ENCODE assay signal across 27 mouse cellular contexts in the genomic region with DNA sequence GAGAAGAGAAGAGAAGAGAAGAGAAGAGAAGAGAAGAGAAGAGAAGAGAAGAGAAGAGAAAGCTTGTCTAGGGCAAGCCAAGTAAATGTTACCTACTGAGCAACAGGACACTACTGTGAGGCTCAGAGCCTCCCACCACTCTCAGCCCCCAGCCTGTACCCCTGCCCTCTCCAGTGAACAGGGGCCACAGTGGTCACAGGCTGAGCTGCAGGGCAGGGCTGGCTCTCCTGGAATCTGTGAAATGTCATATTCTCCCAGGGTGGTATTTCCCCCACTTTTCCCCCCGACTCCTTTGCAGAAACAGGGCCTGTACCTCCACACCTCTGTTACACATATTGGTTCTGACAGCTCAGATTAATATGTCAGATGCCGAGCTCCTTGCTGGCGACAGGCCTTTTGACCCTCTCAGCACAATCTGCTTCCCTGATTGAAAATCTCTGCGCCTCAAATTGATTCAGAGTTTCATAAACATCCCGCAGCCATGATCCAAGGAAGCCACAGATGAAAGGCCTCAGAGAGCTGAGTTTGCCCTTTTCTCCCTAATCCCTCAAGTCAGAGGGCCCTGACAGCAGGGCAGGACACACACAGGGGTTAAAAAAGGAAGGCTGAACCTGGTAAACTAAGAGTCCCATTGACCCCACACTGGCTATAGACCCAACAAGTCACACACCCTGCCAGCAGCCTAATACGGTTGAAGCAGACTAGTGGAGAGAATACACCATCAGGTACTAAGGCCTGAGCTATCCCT.
A peak's percentile ranks its signal among the peaks of the same experiment; 100 is the strongest.
DNase-seq lines count a peak whose midpoint lies in the region; ATAC-seq lines count a peak whose summit lies in the region.
"Had no signal": no experiment of that assay in that cellular context is flagged by ENCODE, and none has a peak within 500 bp of the region (broad histone marks: within the 10 kb centered on the region; RNA-seq: fewer than 3 reads in every experiment).

No protein-coding gene starts in this region.

- H3K4me3 ChIP-seq in hindbrain, embryonic 10.5 days, result no peak overlapping the region
- no peak overlapping the region for H3K4me3 ChIP-seq in hindbrain, embryonic 16.5 days (ENCODE audit: low read length)
- no peak overlapping the region for H3K4me3 ChIP-seq in embryonic facial prominence, embryonic 13.5 days
- no peak overlapping the region for H3K4me3 ChIP-seq in limb, embryonic 12.5 days (replicated peaks)
- no peak overlapping the region for H3K4me3 ChIP-seq in neural tube, embryonic 15.5 days (replicated peaks)
- H3K4me3 ChIP-seq: gastrocnemius, adult 2 months; heart, adult 2 months; heart, embryonic 12.5 days; hindbrain, embryonic 15.5 days; intestine, embryonic 15.5 days; limb, embryonic 13.5 days; lung, embryonic 15.5 days had no signal

- 64% methylated on average over 6 of the region's 6 CpGs for WGBS in hindbrain, embryonic 10.5 days
- 59% methylated on average over 6 of the region's 6 CpGs for WGBS in hindbrain, embryonic 16.5 days
- 18% methylated on average over 6 of the region's 6 CpGs for WGBS in embryonic facial prominence, embryonic 13.5 days
- 36% methylated on average over 6 of the region's 6 CpGs for WGBS in limb, embryonic 12.5 days
- 79% methylated on average over 6 of the region's 6 CpGs for WGBS in neural tube, embryonic 15.5 days

- H3K27ac ChIP-seq in hindbrain, embryonic 10.5 days, result 0 out of 2 replicates have a peak overlapping the region, but pooled peaks have one; percentile 8
- H3K27ac ChIP-seq in hindbrain, embryonic 16.5 days (ENCODE audit: low read depth, low read length), result no peak overlapping the region
- H3K27ac ChIP-seq in embryonic facial prominence, embryonic 13.5 days, result peak overlapping the region; percentile 62; the same call in 1 of the 2 replicates
- peak overlapping the region; percentile 50; the same call in 1 of the 2 replicates for H3K27ac ChIP-seq in limb, embryonic 12.5 days
- H3K27ac ChIP-seq in neural tube, embryonic 15.5 days (replicated peaks), result no peak overlapping the region
- H3K27ac ChIP-seq: gastrocnemius, adult 2 months; heart, adult 2 months; hindbrain, embryonic 15.5 days; intestine, embryonic 15.5 days; limb, embryonic 13.5 days; lung, embryonic 15.5 days had no signal

- no peak overlapping the region for H3K4me2 ChIP-seq in hindbrain, embryonic 16.5 days (ENCODE audit: low read length)
- H3K4me2 ChIP-seq in embryonic facial prominence, embryonic 13.5 days, result no peak overlapping the region
- no peak overlapping the region for H3K4me2 ChIP-seq in limb, embryonic 12.5 days
- no peak overlapping the region for H3K4me2 ChIP-seq in neural tube, embryonic 15.5 days
- H3K4me2 ChIP-seq: heart, embryonic 12.5 days; hindbrain, embryonic 15.5 days; intestine, embryonic 15.5 days; limb, embryonic 13.5 days; liver, embryonic 11.5 days; lung, embryonic 15.5 days; midbrain, embryonic 11.5 days had no signal

- no peaks in the 10 kb centered on the region for H3K27me3 ChIP-seq in hindbrain, embryonic 10.5 days (ENCODE audit: insufficient read depth, poor library complexity, severe bottlenecking)
- H3K27me3 ChIP-seq in hindbrain, embryonic 16.5 days (replicated peaks; ENCODE audit: control insufficient read depth, insufficient read depth, low read length), result no peaks in the 10 kb centered on the region
- no peaks in the 10 kb centered on the region for H3K27me3 ChIP-seq in embryonic facial prominence, embryonic 13.5 days
- H3K27me3 ChIP-seq in limb, embryonic 12.5 days, result peaks cover 3% of the 10 kb centered on the region; the same call in 1 of the 2 replicates
- H3K27me3 ChIP-seq in neural tube, embryonic 15.5 days (replicated peaks), result no peaks in the 10 kb centered on the region
- H3K27me3 ChIP-seq: hindbrain, embryonic 15.5 days; intestine, embryonic 15.5 days; lung, embryonic 15.5 days had no signal

- no peaks in the 10 kb centered on the region for H3K36me3 ChIP-seq in hindbrain, embryonic 10.5 days
- H3K36me3 ChIP-seq in hindbrain, embryonic 16.5 days (ENCODE audit: control insufficient read depth, insufficient read depth, low read length), result no peaks in the 10 kb centered on the region
- no peaks in the 10 kb centered on the region for H3K36me3 ChIP-seq in embryonic facial prominence, embryonic 13.5 days
- no peaks in the 10 kb centered on the region for H3K36me3 ChIP-seq in limb, embryonic 12.5 days
- H3K36me3 ChIP-seq in neural tube, embryonic 15.5 days, result no peaks in the 10 kb centered on the region
- H3K36me3 ChIP-seq: heart, embryonic 12.5 days; hindbrain, embryonic 15.5 days; intestine, embryonic 15.5 days; limb, embryonic 13.5 days; lung, embryonic 15.5 days had no signal

- ATAC-seq in hindbrain, embryonic 16.5 days, result no peak
- ATAC-seq in embryonic facial prominence, embryonic 13.5 days (ENCODE audit: insufficient number of reproducible peaks, insufficient read depth, low FRiP score, low TSS enrichment, low read depth), result no peak
- ATAC-seq in limb, embryonic 12.5 days (ENCODE audit: insufficient number of reproducible peaks, insufficient read depth, low FRiP score, low TSS enrichment, low read depth), result no peak
- ATAC-seq in neural tube, embryonic 15.5 days (ENCODE audit: low FRiP score), result no peak
- ATAC-seq: CD4-positive, CD25-positive, alpha-beta regulatory T cell, adult 4 months; forebrain, embryonic 14.5 days; intestine, embryonic 15.5 days; midbrain, embryonic 16.5 days had no signal

- no peak overlapping the region for H3K9ac ChIP-seq in hindbrain, embryonic 16.5 days (ENCODE audit: low read depth, low read length)
- 0 out of 2 replicates have a peak overlapping the region, but pooled peaks have one; percentile 21 for H3K9ac ChIP-seq in embryonic facial prominence, embryonic 13.5 days
- no peak overlapping the region for H3K9ac ChIP-seq in limb, embryonic 12.5 days (replicated peaks)
- H3K9ac ChIP-seq in neural tube, embryonic 15.5 days (replicated peaks), result no peak overlapping the region
- H3K9ac ChIP-seq: heart, embryonic 12.5 days; hindbrain, embryonic 15.5 days; intestine, embryonic 15.5 days; limb, embryonic 13.5 days; lung, embryonic 15.5 days had no signal

- peaks cover 18% of the 10 kb centered on the region for H3K9me3 ChIP-seq in hindbrain, embryonic 10.5 days
- H3K9me3 ChIP-seq in hindbrain, embryonic 16.5 days (ENCODE audit: control insufficient read depth, low read length), result no peaks in the 10 kb centered on the region; the same call in 1 of the 2 replicates
- H3K9me3 ChIP-seq in embryonic facial prominence, embryonic 13.5 days, result peaks cover 7% of the 10 kb centered on the region; the same call in 1 of the 2 replicates
- H3K9me3 ChIP-seq in limb, embryonic 12.5 days, result peaks cover 19% of the 10 kb centered on the region
- H3K9me3 ChIP-seq in neural tube, embryonic 15.5 days (replicated peaks), result peaks cover 4% of the 10 kb centered on the region; the same call in 1 of the 2 replicates
- H3K9me3 ChIP-seq: hindbrain, embryonic 15.5 days; intestine, embryonic 15.5 days had no signal

- H3K4me1 ChIP-seq in hindbrain, embryonic 10.5 days (replicated peaks), result peaks cover 15% of the 10 kb centered on the region
- no peaks in the 10 kb centered on the region for H3K4me1 ChIP-seq in hindbrain, embryonic 16.5 days (ENCODE audit: control insufficient read depth, insufficient read depth, low read depth, low read length)
- H3K4me1 ChIP-seq in embryonic facial prominence, embryonic 13.5 days, result peaks cover 16% of the 10 kb centered on the region
- peaks cover 25% of the 10 kb centered on the region for H3K4me1 ChIP-seq in limb, embryonic 12.5 days (replicated peaks)
- no peaks in the 10 kb centered on the region for H3K4me1 ChIP-seq in neural tube, embryonic 15.5 days
- H3K4me1 ChIP-seq: hindbrain, embryonic 15.5 days; lung, embryonic 15.5 days had no signal

- peak; percentile 40 for DNase-seq in hindbrain, embryonic 10.5 days (ENCODE audit: low spot score)
- DNase-seq in layer of hippocampus, adult 9-11 months, result no peak
- DNase-seq in thymus, postnatal 10 days (ENCODE audit: low spot score in 2 of 2), result no peak
- DNase-seq: adrenal gland, postnatal 25 days; cerebellum, adult 18-20 months; cerebellum, postnatal 10 days; gastrocnemius, adult 2 months; gastrocnemius, postnatal 36 days; heart, adult 2 months; heart, postnatal 10 days; kidney, adult 9 months; kidney, postnatal 10 days; layer of hippocampus, postnatal 36 days had no signal

Comparison
In these comparisons a context has a peak if more than half of its experiments do, and no peak if none do; other contexts are left out.
1. H3K27ac ChIP-seq: peak in hindbrain, embryonic 10.5 days (single experiment), embryonic facial prominence, embryonic 13.5 days (single experiment) and limb, embryonic 12.5 days (single experiment); none in hindbrain, embryonic 16.5 days (single experiment) and neural tube, embryonic 15.5 days (single experiment).